Mouse (Mus musculus): Measurements from ENCODE around the gene Asf1b.

Gene Asf1b

DNA sequence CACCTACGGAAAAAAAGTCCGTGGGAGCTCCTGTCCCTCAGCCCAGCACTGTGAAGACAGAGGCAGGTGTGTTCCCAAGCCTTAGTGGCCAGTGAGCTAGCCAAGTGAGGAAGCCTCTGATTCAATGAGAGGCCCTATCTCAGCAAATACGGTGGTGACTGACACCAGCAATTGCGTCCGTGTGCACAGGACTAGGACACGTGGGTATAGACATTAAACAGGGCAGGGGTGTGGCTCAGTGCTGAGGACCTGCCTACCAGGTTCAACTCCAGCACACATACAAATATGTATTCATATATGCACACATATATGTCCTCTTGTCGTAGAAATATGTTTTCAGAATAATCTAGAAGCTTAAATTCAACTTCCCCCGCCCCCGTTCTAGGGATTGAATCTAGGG, 64.4 kb downstream of the Asf1b start:
- no peak for DNase-seq (ENCODE audit: low spot score)

Data from adipocyte (in vitro differentiated cells).